Mouse (Mus musculus): Measurements from ENCODE around the gene Dzank1. TPM values are rescaled to one million over a fixed set of nuclear protein-coding genes. Genes with fewer than 3 reads are reported as not detected.

Gene Dzank1
- polyA plus RNA-seq, 1 experiment from 2014 or later: 1.2 TPM

DNA sequence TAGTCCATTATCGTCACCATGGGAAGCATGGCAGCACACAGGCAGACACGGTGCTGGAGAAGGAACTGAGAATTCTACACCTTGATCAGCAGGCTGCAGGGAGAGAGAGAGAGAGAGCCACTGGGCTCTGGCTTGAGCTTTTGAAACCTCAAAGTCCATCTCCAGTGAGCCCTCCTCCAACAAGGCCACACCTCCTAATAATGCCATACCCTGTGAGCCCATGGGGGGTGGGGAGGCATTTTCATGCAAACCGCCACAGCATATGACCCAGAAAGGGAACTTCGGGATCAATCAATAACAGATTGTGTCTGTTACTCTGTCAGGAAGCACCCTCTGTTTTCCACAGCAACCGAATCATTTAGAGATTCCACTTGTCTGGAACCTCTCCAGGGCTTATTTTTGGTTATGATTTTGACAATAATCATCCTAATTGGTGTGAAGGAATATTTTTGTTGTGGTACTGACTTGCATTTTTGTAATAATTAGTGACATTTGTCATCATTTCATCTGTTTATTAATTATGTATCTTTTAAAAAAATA is 95.9 kb downstream of the Dzank1 start:
- Histone ChIP-seq H3K27ac (no peak overlapping the region), H3K36me3 (no peaks in the 10 kb centered on the region), H3K9me3 (replicated peaks) (no peaks in the 10 kb centered on the region), H3K9ac (no peak overlapping the region), H3K4me2 (no peak overlapping the region), H3K4me1 (peaks cover 4% of the 10 kb centered on the region; the same call in 1 of the 2 replicates), H3K4me3 (replicated peaks) (no peak overlapping the region), H3K27me3 (no peaks in the 10 kb centered on the region)
- no peak for ATAC-seq (replicated peaks; ENCODE audit: low FRiP score)
- 79% methylated on average over 5 of the region's 5 CpGs for WGBS

DNA sequence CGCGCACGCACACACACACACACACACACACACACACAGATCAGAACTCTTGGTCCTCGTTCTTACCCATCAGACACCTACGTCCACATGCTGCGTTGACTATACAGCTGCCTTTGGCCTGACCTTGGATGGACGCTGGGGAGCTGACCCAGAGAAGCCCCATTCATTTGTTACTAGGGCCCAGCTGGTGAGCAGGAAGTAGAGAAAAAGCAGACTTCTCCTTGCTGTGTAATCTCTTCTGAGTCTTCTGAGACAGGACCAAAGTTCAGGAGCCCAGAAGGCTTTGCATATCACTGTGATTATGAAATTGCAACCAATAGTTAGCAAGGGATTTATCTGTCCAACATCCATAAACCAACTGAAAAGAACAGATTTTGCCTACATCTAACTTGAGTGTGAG is 98.0 kb downstream of the Dzank1 start:
- no peak overlapping the region for H3K9ac ChIP-seq
- H3K36me3 ChIP-seq: no peaks in the 10 kb centered on the region
- H3K27me3 ChIP-seq: no peaks in the 10 kb centered on the region
- no peak for ATAC-seq (replicated peaks; ENCODE audit: low FRiP score)
- 58% methylated on average over 7 of the region's 7 CpGs for WGBS
- H3K9me3 ChIP-seq (replicated peaks): no peaks in the 10 kb centered on the region
- no peak overlapping the region for H3K27ac ChIP-seq
- no peak overlapping the region for H3K4me2 ChIP-seq
- H3K4me3 ChIP-seq (replicated peaks): no peak overlapping the region
- peaks cover 4% of the 10 kb centered on the region; the same call in 1 of the 2 replicates for H3K4me1 ChIP-seq

DNA sequence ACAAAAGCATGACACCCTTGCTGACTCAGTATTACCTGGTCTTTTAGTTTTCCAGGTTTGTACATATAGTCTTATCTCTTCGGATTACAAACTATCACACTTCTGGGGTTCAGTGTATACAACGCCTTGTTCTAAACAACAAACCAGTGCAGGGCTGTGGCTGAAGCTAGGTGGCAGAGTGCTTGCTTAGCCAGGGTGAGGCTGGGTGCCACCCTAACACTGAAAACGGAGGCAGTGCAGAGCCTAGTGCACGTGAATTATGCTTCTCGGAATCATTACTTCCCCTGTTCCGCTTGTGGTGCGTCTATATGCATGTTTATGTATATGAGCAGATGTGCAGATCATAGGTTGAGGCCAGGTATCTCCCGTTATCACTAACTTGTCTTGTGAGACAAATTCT is 98.6 kb downstream of the Dzank1 start:
- Histone ChIP-seq H3K9ac (no peak overlapping the region), H3K4me2 (no peak overlapping the region), H3K27ac (no peak overlapping the region), H3K9me3 (replicated peaks) (no peaks in the 10 kb centered on the region), H3K4me1 (peaks cover 4% of the 10 kb centered on the region; the same call in 1 of the 2 replicates), H3K27me3 (no peaks in the 10 kb centered on the region), H3K36me3 (no peaks in the 10 kb centered on the region), H3K4me3 (replicated peaks) (no peak overlapping the region)
- WGBS: 78% methylated on average over 8 of the region's 8 CpGs
- ATAC-seq (replicated peaks; ENCODE audit: low FRiP score): no peak

DNA sequence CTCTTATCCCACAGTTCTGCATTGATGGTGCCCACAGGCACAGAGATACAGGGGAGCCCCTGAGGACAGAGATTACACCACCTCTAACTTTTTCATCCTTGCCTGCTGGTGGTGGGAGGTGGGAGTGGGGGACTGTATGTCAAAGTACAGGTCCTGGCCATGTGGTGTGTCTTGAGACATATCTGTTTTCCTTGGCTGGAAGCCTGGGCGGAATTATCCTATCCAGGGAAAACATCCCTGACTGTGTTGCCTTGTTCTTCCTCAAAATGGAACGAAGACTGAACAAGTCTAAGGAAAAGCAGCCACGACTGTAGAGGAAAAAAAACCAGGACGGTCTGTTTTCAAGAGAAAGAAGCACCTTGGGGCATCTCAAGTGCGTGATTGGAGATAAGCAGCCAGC is 99.4 kb downstream of the Dzank1 start:
- H3K36me3 ChIP-seq: no peaks in the 10 kb centered on the region
- no peaks in the 10 kb centered on the region for H3K27me3 ChIP-seq
- H3K9ac ChIP-seq: no peak overlapping the region
- no peaks in the 10 kb centered on the region for H3K9me3 ChIP-seq (replicated peaks)
- no peak overlapping the region for H3K4me2 ChIP-seq
- no peak overlapping the region for H3K4me3 ChIP-seq (replicated peaks)
- H3K4me1 ChIP-seq: peaks cover 4% of the 10 kb centered on the region; the same call in 1 of the 2 replicates
- no peak overlapping the region for H3K27ac ChIP-seq
- 66% methylated on average over 5 of the region's 5 CpGs for WGBS
- no peak for ATAC-seq (replicated peaks; ENCODE audit: low FRiP score)

DNA sequence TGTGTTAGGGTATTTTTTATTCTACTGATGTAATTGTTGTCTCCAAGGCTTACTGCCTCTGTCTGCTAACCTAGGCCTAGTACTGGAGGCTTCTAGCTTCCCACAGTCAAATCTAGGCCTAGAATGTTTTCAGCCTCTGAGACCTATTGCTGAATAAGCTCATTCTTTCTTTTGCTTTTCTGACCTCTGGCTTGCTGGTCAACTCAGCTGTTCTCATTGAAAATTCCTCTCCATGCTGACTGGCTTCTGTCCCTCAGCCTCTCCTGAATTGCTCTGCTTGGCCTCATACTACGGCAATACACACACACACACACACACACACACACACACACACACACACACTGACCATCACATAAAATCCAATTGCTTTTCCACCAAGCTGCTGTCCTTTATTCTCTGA is 101.5 kb downstream of the Dzank1 start:
- H3K4me3 ChIP-seq (replicated peaks): no peak overlapping the region
- peaks cover 4% of the 10 kb centered on the region; the same call in 1 of the 2 replicates for H3K4me1 ChIP-seq
- H3K4me2 ChIP-seq: no peak overlapping the region
- WGBS: 42% methylated on average over 1 of the region's 1 CpGs
- H3K27ac ChIP-seq: no peak overlapping the region
- ATAC-seq (replicated peaks; ENCODE audit: low FRiP score): no peak
- H3K36me3 ChIP-seq: no peaks in the 10 kb centered on the region
- H3K9ac ChIP-seq: no peak overlapping the region
- H3K27me3 ChIP-seq: no peaks in the 10 kb centered on the region
- H3K9me3 ChIP-seq (replicated peaks): no peaks in the 10 kb centered on the region

DNA sequence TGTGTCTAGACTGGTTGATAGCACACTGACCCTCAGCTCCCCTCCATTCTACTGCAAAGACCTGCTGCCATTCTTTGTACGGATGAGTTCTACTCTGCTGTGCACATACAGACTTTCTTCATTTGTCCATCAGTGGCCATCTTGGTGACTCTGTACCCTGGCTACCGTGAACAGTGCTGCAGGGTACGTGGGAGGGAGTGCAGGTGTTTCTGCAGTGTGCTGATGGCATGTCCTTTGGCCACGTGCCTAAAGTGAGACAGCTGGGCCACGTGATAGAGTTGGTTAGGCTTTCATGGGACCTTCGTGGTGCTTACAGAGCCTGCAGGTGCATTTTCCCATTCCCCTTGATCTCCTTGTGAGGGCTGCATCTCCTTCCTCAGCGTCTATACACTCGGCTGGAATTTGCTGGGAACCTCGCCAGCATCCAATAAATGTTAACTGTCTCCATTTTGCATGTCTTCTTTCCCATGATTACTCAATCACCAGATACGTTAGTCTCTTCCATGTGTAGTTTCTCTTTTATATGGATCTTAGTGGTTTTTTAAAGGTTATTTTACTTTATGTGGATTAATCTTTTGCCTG is 105.0 kb downstream of the Dzank1 start:
- Histone ChIP-seq H3K4me2 (no peak overlapping the region), H3K4me1 (peaks cover 10% of the 10 kb centered on the region), H3K27me3 (no peaks in the 10 kb centered on the region), H3K9ac (no peak overlapping the region), H3K27ac (no peak overlapping the region), H3K9me3 (replicated peaks) (no peaks in the 10 kb centered on the region), H3K4me3 (replicated peaks) (no peak overlapping the region), H3K36me3 (no peaks in the 10 kb centered on the region)
- 67% methylated on average over 10 of the region's 10 CpGs for WGBS
- no peak for ATAC-seq (replicated peaks; ENCODE audit: low FRiP score)

Other genes with a start within 250 kb of the Dzank1 start
- 1.0 and 1.5 TPM in 2 replicates for gene Ovol2, start 195.3 kb downstream of the Dzank1 start, polyA plus RNA-seq (2015; fragmentation: Nextera tagmentation; extraction: Ambion mirVana)
- gene Kat14, start 158.4 kb downstream of the Dzank1 start, polyA plus RNA-seq (2015; fragmentation: Nextera tagmentation; extraction: Ambion mirVana): 48.5 and 50.3 TPM in 2 replicates
- 3.1 and 4.5 TPM in 2 replicates for gene Pet117, start 158.4 kb downstream of the Dzank1 start, polyA plus RNA-seq (2015; fragmentation: Nextera tagmentation; extraction: Ambion mirVana)
- 26.1 and 30.0 TPM in 2 replicates for gene Polr3f, start 304 bp upstream of the Dzank1 start, polyA plus RNA-seq (2015; fragmentation: Nextera tagmentation; extraction: Ambion mirVana)
- gene Rbbp9, start 23.5 kb upstream of the Dzank1 start, polyA plus RNA-seq (2015; fragmentation: Nextera tagmentation; extraction: Ambion mirVana): 78.2 and 80.7 TPM in 2 replicates
- 105 and 108 TPM in 2 replicates for gene Sec23b, start 28.8 kb upstream of the Dzank1 start, polyA plus RNA-seq (2015; fragmentation: Nextera tagmentation; extraction: Ambion mirVana)
- 39.4 and 42.4 TPM in 2 replicates for gene Smim26, start 66.6 kb upstream of the Dzank1 start, polyA plus RNA-seq (2015; fragmentation: Nextera tagmentation; extraction: Ambion mirVana)
- 47.3 and 48.1 TPM in 2 replicates for gene Dtd1, start 72.5 kb upstream of the Dzank1 start, polyA plus RNA-seq (2015; fragmentation: Nextera tagmentation; extraction: Ambion mirVana)